Mouse (Mus musculus) forebrain, embryonic 11.5 days (tissue): ENCODE measurements around the gene Zfp385b. TPM values are rescaled to one million over a fixed set of nuclear protein-coding genes. Genes with fewer than 3 reads are reported as not detected.

Source experiments
- ATAC-seq: fragments of 200-750 bp; cut with Nextera tagmentation; replicated peaks from 2 replicates; pipeline ENCODE4 v1.8.0; 2017; ENCODE audit warnings: moderate TSS enrichment; ENCODE audit not compliant: low FRiP score
- DNase-seq: peaks from one replicate; pipeline ENCODE4 v3.0.0-alpha.2; 2017; ENCODE audit warnings: low spot score
- H3K27ac ChIP-seq: fragments of 300-500 bp; sonication (generic); 2 replicates; pipeline ENCODE4 v1.5.1; 2014; ENCODE audit warnings: low read depth, low read length
- H3K27me3 ChIP-seq: fragments of 300-500 bp; sonication (generic); 2 replicates; pipeline ENCODE4 v1.6.1; 2014; ENCODE audit warnings: mild to moderate bottlenecking, low read length, mixed read lengths; ENCODE audit not compliant: control insufficient read depth, insufficient read depth
- H3K36me3 ChIP-seq: fragments of 300-500 bp; sonication (generic); 2 replicates; pipeline ENCODE4 v1.6.1; 2014; ENCODE audit warnings: mild to moderate bottlenecking, low read length, moderate library complexity, mixed read lengths; ENCODE audit not compliant: control insufficient read depth, insufficient read depth
- H3K4me1 ChIP-seq: fragments of 300-500 bp; sonication (generic); replicated peaks from 2 replicates; pipeline ENCODE4 v1.6.1; 2014; ENCODE audit warnings: low read length, mixed read lengths; ENCODE audit not compliant: control insufficient read depth, insufficient read depth
- H3K4me2 ChIP-seq: fragments of 300-500 bp; sonication (generic); 2 replicates; pipeline ENCODE4 v1.6.1; 2014; ENCODE audit warnings: low read depth, mild to moderate bottlenecking, low read length, moderate library complexity, mixed read lengths; ENCODE audit not compliant: severe bottlenecking
- H3K4me3 ChIP-seq: fragments of 300-500 bp; sonication (generic); 2 replicates; pipeline ENCODE4 v1.5.1; 2014; ENCODE audit warnings: low read depth, low read length
- H3K9ac ChIP-seq: fragments of 300-500 bp; sonication (generic); 2 replicates; pipeline ENCODE4 v1.6.1; 2014; ENCODE audit warnings: low read length
- H3K9me3 ChIP-seq: fragments of 300-500 bp; sonication (generic); 2 replicates; pipeline ENCODE4 v1.6.1; 2016; ENCODE audit warnings: low read length, mixed read lengths; ENCODE audit not compliant: control insufficient read depth
- WGBS: fragments of 180-500 bp; shearing (Covaris S2); extraction: QIAGEN DNeasy Blood & Tissue Kit; methylation state at CpG from one replicate; pipeline ENCODE4 v1.1.7; 2014; 5-methylcytosine and 5-hydroxymethylcytosine counted together
- polyA plus RNA-seq: library from polyadenylated mRNA; unstranded; fragments of >200 nt; fragmentation: Nextera tagmentation; extraction: Ambion mirVana; gene quantifications from 2 replicates; pipeline ENCODE4 v1.2.1, GENCODE M21; 2014

Gene Zfp385b
- polyA plus RNA-seq, 1 experiment from 2014 or later = 1.0 TPM

DNA sequence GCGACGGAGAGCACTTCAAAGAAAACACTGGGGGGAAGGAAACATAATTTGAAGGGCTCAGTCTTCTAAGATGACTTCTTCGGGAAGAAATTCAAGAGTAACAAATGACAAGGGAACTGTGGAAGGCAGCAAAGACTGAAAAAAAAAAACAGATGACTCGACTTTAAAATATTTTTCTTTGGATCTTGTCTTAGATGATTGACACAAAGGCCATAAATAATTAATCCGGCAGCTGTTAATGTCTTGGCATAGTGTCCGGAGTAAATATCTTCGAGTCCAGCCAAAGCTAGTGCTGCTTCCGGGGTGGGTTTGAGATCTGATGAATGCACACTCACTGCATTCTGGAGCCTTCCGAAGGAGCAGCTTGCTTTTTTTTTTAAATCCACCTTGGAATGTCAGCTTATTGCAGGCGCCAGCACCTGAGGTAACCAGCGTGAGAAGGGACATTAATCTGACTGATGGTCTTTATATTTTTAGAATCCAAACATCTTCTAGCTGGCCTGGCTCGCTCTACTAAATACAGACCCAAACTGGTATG is 2.0 kb downstream of the Zfp385b start:
- H3K4me2 ChIP-seq = peak overlapping the region; percentile 98
- ATAC-seq (no peak), DNase-seq (no peak)
- H3K4me1 ChIP-seq = 0 out of 2 replicates have a peak, but pooled peaks cover 4% of the 10 kb centered on the region
- H3K9me3 ChIP-seq = no peaks in the 10 kb centered on the region
- no peaks in the 10 kb centered on the region for H3K36me3 ChIP-seq
- no peak overlapping the region for H3K9ac ChIP-seq
- H3K27ac ChIP-seq = no peak overlapping the region
- H3K4me3 ChIP-seq = peak overlapping the region; percentile 57
- H3K27me3 ChIP-seq = peaks cover 18% of the 10 kb centered on the region
- 41% methylated on average over 12 of the region's 12 CpGs for WGBS

GRCm38 (mm10) chr2:77816413-77817314 is 2.8 kb downstream of the Zfp385b start:
- Histone ChIP-seq H3K27me3 (peaks cover 18% of the 10 kb centered on the region), H3K36me3 (no peaks in the 10 kb centered on the region), H3K27ac (no peak overlapping the region), H3K4me3 (peak overlapping the region; percentile 57), H3K9ac (peak overlapping the region; percentile 57), H3K9me3 (no peaks in the 10 kb centered on the region), H3K4me2 (peak overlapping the region; percentile 98), H3K4me1 (0 out of 2 replicates have a peak, but pooled peaks cover 4% of the 10 kb centered on the region)
- DNase-seq = peak; percentile 76
- peak; percentile 89 for ATAC-seq
- WGBS = under 1% methylated on average over 80 of the region's 116 CpGs

GRCm38 (mm10) chr2:77815775-77816412 is 3.5 kb downstream of the Zfp385b start:
- peak overlapping the region; percentile 57 for H3K4me3 ChIP-seq
- ATAC-seq = peak; percentile 28; the same call in 1 of the 2 replicates
- peak overlapping the region; percentile 98 for H3K4me2 ChIP-seq
- H3K9me3 ChIP-seq = no peaks in the 10 kb centered on the region
- 0 out of 2 replicates have a peak, but pooled peaks cover 4% of the 10 kb centered on the region for H3K4me1 ChIP-seq
- H3K27me3 ChIP-seq = peaks cover 18% of the 10 kb centered on the region
- DNase-seq = no peak
- no peak overlapping the region for H3K27ac ChIP-seq
- no peaks in the 10 kb centered on the region for H3K36me3 ChIP-seq
- 7% methylated on average over 20 of the region's 20 CpGs for whole genome bisulfite sequencing
- peak overlapping the region; percentile 57 for H3K9ac ChIP-seq

DNA sequence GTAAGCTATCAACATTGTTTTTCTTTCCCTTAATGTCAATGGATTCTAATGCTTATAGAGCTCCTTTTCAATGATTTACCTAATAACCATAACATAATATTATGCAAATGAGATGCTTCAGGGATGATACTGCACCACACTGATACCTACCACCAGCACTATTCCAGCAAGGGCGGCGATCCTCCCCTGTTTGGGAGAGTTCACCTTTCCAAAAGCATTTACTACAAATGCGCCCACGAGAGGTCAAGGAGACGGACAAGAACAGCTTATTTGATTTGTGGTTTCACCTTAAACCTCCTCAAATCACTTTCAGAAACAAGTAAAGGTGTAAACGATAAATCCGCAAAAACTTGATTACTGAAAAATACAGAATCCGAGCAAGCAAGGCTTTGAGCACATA is 4.5 kb downstream of the Zfp385b start:
- no peak overlapping the region for H3K4me2 ChIP-seq
- WGBS = 84% methylated on average over 8 of the region's 8 CpGs
- no peaks in the 10 kb centered on the region for H3K36me3 ChIP-seq
- 0 out of 2 replicates have a peak, but pooled peaks cover 4% of the 10 kb centered on the region for H3K4me1 ChIP-seq
- H3K27ac ChIP-seq = no peak overlapping the region
- DNase-seq (no peak), ATAC-seq (no peak)
- H3K4me3 ChIP-seq = no peak overlapping the region
- H3K9ac ChIP-seq = no peak overlapping the region
- peaks cover 18% of the 10 kb centered on the region for H3K27me3 ChIP-seq
- no peaks in the 10 kb centered on the region for H3K9me3 ChIP-seq

- Histone ChIP-seq H3K4me1 (0 out of 2 replicates have a peak, but pooled peaks cover 4% of the 10 kb centered on the region), H3K27ac (no peak overlapping the region), H3K27me3 (peaks cover 18% of the 10 kb centered on the region), H3K9ac (no peak overlapping the region), H3K36me3 (no peaks in the 10 kb centered on the region), H3K9me3 (no peaks in the 10 kb centered on the region), H3K4me3 (no peak overlapping the region), H3K4me2 (no peak overlapping the region)
- DNase-seq (no peak), ATAC-seq (no peak)
- 85% methylated on average over 3 of the region's 3 CpGs for WGBS
Measured at GRCm38 (mm10) chr2:77813029-77813428, 6.4 kb downstream of the Zfp385b start.

DNA sequence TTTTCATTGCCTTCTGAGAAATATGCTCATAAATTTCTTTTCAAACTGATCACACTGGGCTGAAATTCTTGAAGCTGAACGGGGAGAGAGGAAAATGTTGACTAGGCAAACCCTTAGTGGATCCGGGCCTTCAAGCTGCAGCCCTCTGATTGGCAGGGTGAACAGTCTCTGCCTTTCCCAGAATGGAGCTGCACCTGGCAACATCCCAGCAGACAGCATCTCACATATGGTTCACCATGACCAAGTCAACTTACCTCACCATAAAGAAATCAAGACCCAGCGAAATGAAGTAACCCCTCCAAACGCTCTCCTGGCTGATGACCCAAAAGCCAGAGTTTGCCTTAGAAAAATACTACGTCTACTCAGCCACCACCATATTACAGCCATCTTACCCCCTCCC is 8.7 kb downstream of the Zfp385b start:
- no peaks in the 10 kb centered on the region for H3K9me3 ChIP-seq
- H3K4me3 ChIP-seq = no peak overlapping the region
- peaks cover 8% of the 10 kb centered on the region for H3K27me3 ChIP-seq
- H3K4me1 ChIP-seq = no peaks in the 10 kb centered on the region
- 95% methylated on average over 5 of the region's 5 CpGs for WGBS
- no peaks in the 10 kb centered on the region for H3K36me3 ChIP-seq
- H3K9ac ChIP-seq = no peak overlapping the region
- H3K4me2 ChIP-seq = no peak overlapping the region
- no peak for ATAC-seq
- no peak overlapping the region for H3K27ac ChIP-seq
- DNase-seq = no peak

- Histone ChIP-seq H3K9ac (no peak overlapping the region), H3K27ac (no peak overlapping the region), H3K4me2 (no peak overlapping the region), H3K27me3 (no peaks in the 10 kb centered on the region), H3K9me3 (no peaks in the 10 kb centered on the region), H3K36me3 (no peaks in the 10 kb centered on the region), H3K4me3 (no peak overlapping the region), H3K4me1 (no peaks in the 10 kb centered on the region)
- 94% methylated on average over 7 of the region's 7 CpGs for WGBS
- DNase-seq = no peak
- ATAC-seq = no peak
Measured at GRCm38 (mm10) chr2:77804781-77805180, 14.7 kb downstream of the Zfp385b start.

GRCm38 (mm10) chr2:77802291-77802690 is 17.1 kb downstream of the Zfp385b start:
- Histone ChIP-seq H3K27ac (no peak overlapping the region), H3K4me2 (no peak overlapping the region), H3K9ac (no peak overlapping the region), H3K9me3 (no peaks in the 10 kb centered on the region), H3K27me3 (no peaks in the 10 kb centered on the region), H3K36me3 (no peaks in the 10 kb centered on the region), H3K4me3 (no peak overlapping the region), H3K4me1 (no peaks in the 10 kb centered on the region)
- ATAC-seq (no peak), DNase-seq (no peak)
- WGBS = 90% methylated on average over 3 of the region's 3 CpGs
